Mouse (Mus musculus): ENCODE measurements around the gene Map3k4. TPM values are rescaled to one million over a fixed set of nuclear protein-coding genes. Genes with fewer than 3 reads are reported as not detected.

The Map3k4 gene
- polyA plus RNA-seq, 1 experiment from 2014 or later, result 35.9 TPM

DNA sequence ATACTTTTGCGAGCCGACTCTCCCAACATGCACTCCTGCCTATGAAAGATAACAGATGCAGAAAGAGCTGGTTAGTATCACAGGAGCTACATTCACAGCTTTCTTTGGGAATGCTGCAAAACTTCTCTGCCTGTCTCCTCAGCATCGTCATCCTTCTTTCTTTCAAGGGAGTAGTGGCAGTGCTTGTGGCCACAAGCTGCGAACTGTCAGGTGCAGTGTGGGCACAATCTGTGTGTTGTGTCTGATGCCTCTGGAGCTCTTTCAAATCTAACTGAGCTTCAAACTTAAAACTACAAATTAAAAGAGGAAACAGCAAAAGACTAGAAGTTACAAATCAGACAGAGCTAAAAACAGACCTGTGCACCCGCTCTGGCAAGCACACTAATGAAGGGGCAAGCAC, 40.5 kb downstream of the Map3k4 start:
- Histone ChIP-seq H3K27me3 (ENCODE audit: control insufficient read depth, insufficient read depth, low read length) (no peaks in the 10 kb centered on the region), H3K9me3 (ENCODE audit: control insufficient read depth, low read length) (peaks cover under 1% of the 10 kb centered on the region; the same call in 1 of the 2 replicates), H3K9ac (no peak overlapping the region), H3K4me3 (replicated peaks; ENCODE audit: low read length) (no peak overlapping the region), H3K4me1 (replicated peaks; ENCODE audit: control insufficient read depth, insufficient read depth, low read length) (no peaks in the 10 kb centered on the region), H3K36me3 (replicated peaks; ENCODE audit: control insufficient read depth, insufficient read depth) (peaks cover 26% of the 10 kb centered on the region), H3K4me2 (replicated peaks) (no peak overlapping the region), H3K27ac (no peak overlapping the region)
- no peak for DNase-seq (ENCODE audit: low spot score)
- WGBS, result 91% methylated on average over 5 of the region's 5 CpGs
- no peak for ATAC-seq (ENCODE audit: low FRiP score)

DNA sequence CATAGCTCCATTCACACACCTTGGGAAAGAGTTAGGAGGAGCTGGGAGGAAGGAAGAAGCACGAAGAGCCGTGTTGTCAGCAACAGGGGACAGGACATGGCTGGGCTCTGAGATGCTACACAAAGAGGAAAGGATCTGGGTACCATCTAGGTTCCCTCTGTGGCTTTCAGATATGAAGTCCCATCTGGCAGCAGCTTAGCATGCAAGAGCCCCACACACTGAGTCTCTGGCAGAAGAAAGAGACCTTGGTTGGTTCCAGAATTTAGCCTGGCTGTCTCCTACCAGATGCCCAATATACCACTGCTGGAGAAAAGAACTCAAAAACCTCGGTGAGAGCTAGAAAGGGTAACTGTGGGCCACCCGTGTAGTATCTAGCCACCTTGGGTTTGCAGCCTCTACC, 41.3 kb downstream of the Map3k4 start:
- DNase-seq (ENCODE audit: low spot score) (no peak), ATAC-seq (ENCODE audit: low FRiP score) (no peak)
- Histone ChIP-seq H3K4me2 (replicated peaks) (no peak overlapping the region), H3K4me3 (replicated peaks; ENCODE audit: low read length) (no peak overlapping the region), H3K27ac (no peak overlapping the region), H3K36me3 (replicated peaks; ENCODE audit: control insufficient read depth, insufficient read depth) (peaks cover 26% of the 10 kb centered on the region), H3K9ac (no peak overlapping the region), H3K4me1 (replicated peaks; ENCODE audit: control insufficient read depth, insufficient read depth, low read length) (no peaks in the 10 kb centered on the region), H3K27me3 (ENCODE audit: control insufficient read depth, insufficient read depth, low read length) (no peaks in the 10 kb centered on the region), H3K9me3 (ENCODE audit: control insufficient read depth, low read length) (no peaks in the 10 kb centered on the region)
- WGBS, result 90% methylated on average over 4 of the region's 4 CpGs

DNA sequence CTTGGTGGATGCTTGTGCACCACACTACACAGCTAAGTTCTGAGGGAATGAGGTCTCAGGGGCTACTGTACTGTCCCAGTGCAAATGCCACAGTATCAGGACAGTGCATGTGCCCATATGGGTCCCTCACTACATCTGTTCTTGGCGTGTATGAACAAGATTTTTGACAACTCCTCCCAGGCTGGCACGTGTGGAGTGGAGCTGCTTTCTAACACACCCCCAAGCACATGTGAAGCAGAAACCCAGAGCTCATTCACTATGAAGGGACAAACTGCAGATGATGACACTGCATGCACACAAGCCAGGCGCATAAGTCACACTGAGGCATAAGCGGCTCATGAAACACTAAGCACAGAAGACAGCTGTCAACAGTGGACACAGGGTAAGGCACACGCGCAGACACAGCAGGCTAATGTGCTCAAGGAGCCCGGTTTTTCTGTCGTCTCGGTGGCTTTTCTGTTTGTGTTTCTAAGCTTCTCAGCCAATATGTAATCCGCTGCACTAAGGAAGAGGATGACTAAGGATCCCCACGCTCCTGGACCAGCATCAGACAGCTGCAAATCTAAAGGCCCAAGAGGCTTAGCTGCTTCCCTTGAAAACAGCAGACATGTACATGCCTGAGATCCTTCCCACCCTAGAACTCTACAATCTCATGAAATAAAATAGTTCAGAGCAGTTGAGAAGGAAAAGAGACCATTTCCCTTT, 41.9 kb downstream of the Map3k4 start:
- no peaks in the 10 kb centered on the region for H3K4me1 ChIP-seq (replicated peaks; ENCODE audit: control insufficient read depth, insufficient read depth, low read length)
- DNase-seq (ENCODE audit: low spot score), result no peak
- no peak overlapping the region for H3K4me2 ChIP-seq (replicated peaks)
- H3K36me3 ChIP-seq (replicated peaks; ENCODE audit: control insufficient read depth, insufficient read depth), result peaks cover 29% of the 10 kb centered on the region
- H3K9me3 ChIP-seq (ENCODE audit: control insufficient read depth, low read length), result no peaks in the 10 kb centered on the region
- no peaks in the 10 kb centered on the region for H3K27me3 ChIP-seq (ENCODE audit: control insufficient read depth, insufficient read depth, low read length)
- ATAC-seq (ENCODE audit: low FRiP score), result no peak
- no peak overlapping the region for H3K9ac ChIP-seq
- no peak overlapping the region for H3K27ac ChIP-seq
- 91% methylated on average over 11 of the region's 11 CpGs for WGBS
- no peak overlapping the region for H3K4me3 ChIP-seq (replicated peaks; ENCODE audit: low read length)

DNA sequence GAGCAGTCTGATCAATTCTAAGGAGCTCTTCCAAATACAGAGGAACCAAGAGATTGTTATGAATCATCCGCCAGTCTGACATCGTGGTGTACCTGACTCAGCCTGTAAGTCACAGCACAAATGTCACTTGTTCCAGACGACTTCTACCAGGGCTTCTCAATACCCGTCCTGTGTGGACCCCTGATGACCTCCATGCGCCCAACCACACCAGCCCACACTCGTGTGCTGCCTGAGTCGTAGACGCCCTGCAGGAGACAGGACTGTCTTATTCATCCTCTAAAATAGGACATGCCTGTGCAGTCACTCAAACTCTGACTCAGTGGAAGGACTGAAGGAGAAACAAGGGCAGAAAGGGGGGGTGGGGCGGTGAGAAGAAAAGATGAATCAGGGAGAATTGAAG, 42.8 kb downstream of the Map3k4 start:
- H3K4me1 ChIP-seq (replicated peaks; ENCODE audit: control insufficient read depth, insufficient read depth, low read length), result no peaks in the 10 kb centered on the region
- H3K9ac ChIP-seq, result no peak overlapping the region
- H3K4me2 ChIP-seq (replicated peaks), result no peak overlapping the region
- H3K27me3 ChIP-seq (ENCODE audit: control insufficient read depth, insufficient read depth, low read length), result no peaks in the 10 kb centered on the region
- peaks cover 38% of the 10 kb centered on the region for H3K36me3 ChIP-seq (replicated peaks; ENCODE audit: control insufficient read depth, insufficient read depth)
- H3K4me3 ChIP-seq (replicated peaks; ENCODE audit: low read length), result no peak overlapping the region
- H3K9me3 ChIP-seq (ENCODE audit: control insufficient read depth, low read length), result no peaks in the 10 kb centered on the region
- ATAC-seq (ENCODE audit: low FRiP score) (no peak), DNase-seq (ENCODE audit: low spot score) (no peak)
- 57% methylated on average over 9 of the region's 9 CpGs for WGBS
- no peak overlapping the region for H3K27ac ChIP-seq

DNA sequence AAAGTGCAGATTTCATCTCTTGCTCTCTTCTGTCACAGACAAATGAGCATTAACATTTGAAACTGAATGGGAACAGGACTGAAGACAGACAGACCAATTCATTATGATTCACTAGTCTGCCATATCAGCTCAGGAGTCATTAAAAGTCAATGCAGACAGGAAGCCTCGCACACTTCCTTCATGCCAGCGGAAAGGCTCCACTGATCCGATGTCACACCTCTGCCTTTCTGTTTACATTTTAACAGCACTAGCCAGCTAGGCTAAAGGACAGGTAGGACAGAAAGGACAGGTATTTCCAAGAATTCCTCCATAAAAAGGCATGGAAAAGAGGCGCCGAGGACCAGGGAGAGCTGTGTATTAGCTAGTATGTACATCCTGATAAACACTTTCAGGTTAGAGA, 45.6 kb downstream of the Map3k4 start:
- no peak for DNase-seq (ENCODE audit: low spot score)
- no peaks in the 10 kb centered on the region for H3K9me3 ChIP-seq (ENCODE audit: control insufficient read depth, low read length)
- no peak overlapping the region for H3K9ac ChIP-seq
- 0 out of 2 replicates have a peak, but pooled peaks cover 4% of the 10 kb centered on the region for H3K4me1 ChIP-seq (replicated peaks; ENCODE audit: control insufficient read depth, insufficient read depth, low read length)
- WGBS, result 86% methylated on average over 5 of the region's 5 CpGs
- no peaks in the 10 kb centered on the region for H3K27me3 ChIP-seq (ENCODE audit: control insufficient read depth, insufficient read depth, low read length)
- ATAC-seq (ENCODE audit: low FRiP score), result no peak
- H3K36me3 ChIP-seq (replicated peaks; ENCODE audit: control insufficient read depth, insufficient read depth), result peaks cover 44% of the 10 kb centered on the region
- H3K27ac ChIP-seq, result no peak overlapping the region
- H3K4me3 ChIP-seq (replicated peaks; ENCODE audit: low read length), result no peak overlapping the region
- no peak overlapping the region for H3K4me2 ChIP-seq (replicated peaks)

DNA sequence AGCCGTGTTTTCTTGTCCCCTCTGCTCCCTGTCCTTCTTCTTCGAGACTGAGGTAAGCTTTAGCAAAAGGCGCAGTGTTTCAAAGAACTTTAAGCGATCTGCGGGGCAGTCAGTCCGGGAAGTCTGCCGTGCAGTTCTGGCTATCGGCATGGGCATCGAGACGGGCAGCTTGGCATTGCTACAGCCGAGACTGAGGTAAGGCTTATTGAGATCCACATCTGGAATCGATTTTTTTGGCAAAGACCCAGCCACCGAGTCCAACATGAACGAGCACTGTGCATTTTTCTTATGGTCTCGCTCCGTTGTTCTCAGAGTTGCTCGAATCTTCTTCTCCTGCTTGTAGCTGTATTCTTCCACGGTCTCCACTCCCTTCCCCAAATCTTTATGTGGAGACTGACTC, 46.8 kb downstream of the Map3k4 start:
- Histone ChIP-seq H3K36me3 (replicated peaks; ENCODE audit: control insufficient read depth, insufficient read depth) (peaks cover 34% of the 10 kb centered on the region), H3K27me3 (ENCODE audit: control insufficient read depth, insufficient read depth, low read length) (no peaks in the 10 kb centered on the region), H3K9ac (no peak overlapping the region), H3K9me3 (ENCODE audit: control insufficient read depth, low read length) (no peaks in the 10 kb centered on the region), H3K27ac (no peak overlapping the region), H3K4me2 (replicated peaks) (no peak overlapping the region), H3K4me3 (replicated peaks; ENCODE audit: low read length) (no peak overlapping the region), H3K4me1 (replicated peaks; ENCODE audit: control insufficient read depth, insufficient read depth, low read length) (peaks cover 12% of the 10 kb centered on the region; the same call in 1 of the 2 replicates)
- WGBS, result 97% methylated on average over 18 of the region's 18 CpGs
- ATAC-seq (ENCODE audit: low FRiP score) (no peak), DNase-seq (ENCODE audit: low spot score) (no peak)

DNA sequence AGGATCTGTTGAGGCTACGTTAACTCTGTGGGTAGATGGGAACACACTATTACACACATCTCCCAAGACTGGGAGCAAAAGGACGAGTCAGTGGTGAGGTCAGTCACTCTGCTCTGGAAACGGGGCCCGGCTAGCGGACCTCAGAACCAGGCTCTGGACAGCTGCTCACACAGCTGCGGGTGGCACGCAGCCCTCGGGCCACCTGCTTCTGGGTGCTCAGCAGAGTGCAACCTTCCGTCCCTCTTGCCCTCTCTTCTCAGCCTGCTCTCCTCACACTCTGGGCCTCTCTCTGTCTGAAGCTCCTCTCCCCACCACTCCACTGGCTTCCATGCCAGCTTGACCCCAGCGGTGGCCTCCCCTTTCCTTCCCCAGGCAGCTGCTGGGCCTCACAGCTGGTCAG, 50.1 kb downstream of the Map3k4 start:
- no peaks in the 10 kb centered on the region for H3K27me3 ChIP-seq (ENCODE audit: control insufficient read depth, insufficient read depth, low read length)
- no peak overlapping the region for H3K4me3 ChIP-seq (replicated peaks; ENCODE audit: low read length)
- H3K9me3 ChIP-seq (ENCODE audit: control insufficient read depth, low read length), result no peaks in the 10 kb centered on the region
- no peak for DNase-seq (ENCODE audit: low spot score)
- peaks cover 22% of the 10 kb centered on the region for H3K4me1 ChIP-seq (replicated peaks; ENCODE audit: control insufficient read depth, insufficient read depth, low read length)
- 77% methylated on average over 10 of the region's 10 CpGs for WGBS
- H3K36me3 ChIP-seq (replicated peaks; ENCODE audit: control insufficient read depth, insufficient read depth), result peaks cover 18% of the 10 kb centered on the region
- H3K4me2 ChIP-seq (replicated peaks), result no peak overlapping the region
- H3K27ac ChIP-seq, result no peak overlapping the region
- H3K9ac ChIP-seq, result no peak overlapping the region
- no peak for ATAC-seq (ENCODE audit: low FRiP score)

DNA sequence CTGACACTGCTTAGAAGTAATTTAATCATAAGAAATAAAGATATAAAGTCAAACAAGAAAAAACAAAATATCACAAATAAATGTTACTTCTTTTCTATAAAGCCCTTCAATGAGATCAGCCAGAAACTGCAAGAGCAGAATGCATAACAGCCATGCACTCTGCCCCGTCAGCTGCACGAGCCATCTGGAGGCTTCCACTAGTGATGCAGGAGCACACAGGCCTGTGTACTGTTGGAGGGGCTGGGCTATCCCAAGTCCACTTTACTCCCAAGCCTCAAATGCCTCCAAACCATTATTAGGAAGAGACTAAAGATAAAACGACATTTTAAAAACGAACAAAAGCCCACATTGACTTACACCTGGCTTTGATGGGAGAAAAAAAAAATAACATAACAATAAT, 50.5 kb downstream of the Map3k4 start:
- 75% methylated on average over 4 of the region's 4 CpGs for WGBS
- no peak overlapping the region for H3K9ac ChIP-seq
- H3K36me3 ChIP-seq (replicated peaks; ENCODE audit: control insufficient read depth, insufficient read depth), result peaks cover 20% of the 10 kb centered on the region
- DNase-seq (ENCODE audit: low spot score) (no peak), ATAC-seq (ENCODE audit: low FRiP score) (no peak)
- H3K4me2 ChIP-seq (replicated peaks), result no peak overlapping the region
- H3K27me3 ChIP-seq (ENCODE audit: control insufficient read depth, insufficient read depth, low read length), result no peaks in the 10 kb centered on the region
- no peak overlapping the region for H3K4me3 ChIP-seq (replicated peaks; ENCODE audit: low read length)
- H3K27ac ChIP-seq, result no peak overlapping the region
- H3K4me1 ChIP-seq (replicated peaks; ENCODE audit: control insufficient read depth, insufficient read depth, low read length), result peaks cover 22% of the 10 kb centered on the region
- no peaks in the 10 kb centered on the region for H3K9me3 ChIP-seq (ENCODE audit: control insufficient read depth, low read length)

DNA sequence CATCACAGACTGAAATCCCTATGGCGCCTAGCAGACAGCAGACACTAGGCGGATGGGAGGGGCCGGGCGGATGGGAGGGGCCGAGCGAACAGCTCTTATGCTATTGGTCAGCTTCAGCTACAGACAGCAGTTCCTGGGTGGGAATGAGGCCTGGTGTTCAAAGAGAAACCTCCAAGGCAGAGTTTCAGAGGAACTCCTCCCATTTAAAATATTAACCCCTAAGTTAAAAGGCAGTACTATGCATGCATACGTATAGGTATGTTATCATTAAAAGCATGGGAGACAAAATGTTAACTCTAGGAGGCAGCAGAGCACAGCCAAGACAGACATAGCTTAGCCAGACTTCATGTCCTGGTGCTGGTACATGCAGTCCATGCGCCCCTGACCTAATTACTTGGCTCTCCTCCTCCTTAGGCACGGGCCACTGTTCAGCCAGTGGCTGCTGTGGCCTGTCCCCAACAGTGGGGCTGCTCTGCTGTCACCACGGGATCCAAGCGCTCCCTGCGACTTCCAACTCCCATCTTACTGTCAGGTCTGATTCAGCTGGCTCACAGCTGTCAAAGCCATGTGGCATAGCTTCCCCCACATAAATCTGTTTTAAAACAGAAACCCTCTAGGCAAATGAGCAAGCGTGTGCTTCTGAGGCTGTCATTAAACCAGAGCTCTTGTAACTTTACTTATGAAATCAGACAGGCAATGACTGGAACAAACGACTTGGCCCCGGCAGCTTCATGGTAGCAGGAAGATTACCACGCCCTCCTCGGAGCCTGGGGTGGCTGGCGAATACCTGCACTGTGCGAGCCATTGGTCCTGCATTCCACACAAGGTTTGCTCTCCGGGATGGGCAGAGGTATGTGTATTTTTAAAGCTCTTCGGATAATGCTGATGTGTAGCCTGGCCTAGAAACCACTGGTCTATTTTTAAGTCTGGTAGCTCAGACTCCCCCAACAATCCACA, 52.3 kb downstream of the Map3k4 start:
- Histone ChIP-seq H3K27me3 (ENCODE audit: control insufficient read depth, insufficient read depth, low read length) (no peaks in the 10 kb centered on the region), H3K9ac (peak overlapping the region; percentile 7; the same call in 1 of the 2 replicates), H3K4me1 (replicated peaks; ENCODE audit: control insufficient read depth, insufficient read depth, low read length) (peaks cover 22% of the 10 kb centered on the region), H3K4me2 (replicated peaks) (no peak overlapping the region), H3K4me3 (replicated peaks; ENCODE audit: low read length) (no peak overlapping the region), H3K36me3 (replicated peaks; ENCODE audit: control insufficient read depth, insufficient read depth) (peaks cover 22% of the 10 kb centered on the region), H3K27ac (peak overlapping the region; percentile 16; the same call in 1 of the 2 replicates), H3K9me3 (ENCODE audit: control insufficient read depth, low read length) (no peaks in the 10 kb centered on the region)
- WGBS, result 61% methylated on average over 21 of the region's 21 CpGs
- DNase-seq (ENCODE audit: low spot score), result peak; percentile 41
- ATAC-seq (ENCODE audit: low FRiP score), result peak; percentile 74

Measured in hindbrain, embryonic 14.5 days (tissue).